Mouse (Mus musculus) heart, embryonic 14.5 days (tissue): ENCODE results near the gene Rps6. TPM values are rescaled to one million over a fixed set of nuclear protein-coding genes. Genes with fewer than 3 reads are reported as not detected.

ENCODE experiments used
- ATAC-seq: fragments of 200-750 bp; cut with Nextera tagmentation; 2 replicates; pipeline ENCODE4 v1.8.0; 2017; ENCODE audit warnings: low read depth, moderate TSS enrichment; ENCODE audit not compliant: insufficient number of reproducible peaks, insufficient read depth, low FRiP score
- H3K27ac ChIP-seq, 2 experiments: fragments of 200-500 bp in 1 of 2; fragments of 300-500 bp in 1 of 2; sonication (generic) in 1 of 2; replicated peaks in 1 of 2; 2 replicates each; pipeline ENCODE4 v1.5.1; 2012 to 2014; ENCODE audit warnings: low read depth in 2 of 2, low read length in 2 of 2, control low read depth in 1 of 2, mild to moderate bottlenecking in 1 of 2, mixed read lengths in 1 of 2; ENCODE audit not compliant: control insufficient read depth in 1 of 2, insufficient read depth in 1 of 2
- H3K27me3 ChIP-seq: fragments of 300-500 bp; sonication (generic); 2 replicates; pipeline ENCODE4 v1.6.1; 2014; ENCODE audit warnings: mild to moderate bottlenecking, low read length, control low read depth; ENCODE audit not compliant: control insufficient read depth, insufficient read depth
- H3K36me3 ChIP-seq: fragments of 300-500 bp; sonication (generic); 2 replicates; pipeline ENCODE4 v1.6.1; 2014; ENCODE audit warnings: mild to moderate bottlenecking, control low read depth, low read length, mixed read lengths; ENCODE audit not compliant: control insufficient read depth, insufficient read depth
- H3K4me1 ChIP-seq, 2 experiments: fragments of 200-500 bp in 1 of 2; fragments of 300-500 bp in 1 of 2; sonication (generic) in 1 of 2; 2 replicates each; pipeline ENCODE4 v1.6.1; 2012 to 2014; ENCODE audit warnings: low read length in 2 of 2, control low read depth in 1 of 2, mixed read lengths in 1 of 2; ENCODE audit not compliant: control insufficient read depth in 2 of 2, insufficient read depth in 2 of 2
- H3K4me2 ChIP-seq: fragments of 300-500 bp; sonication (generic); 2 replicates; pipeline ENCODE4 v1.6.1; 2014; ENCODE audit warnings: mild to moderate bottlenecking, low read length
- H3K4me3 ChIP-seq, 2 experiments: fragments of 200-500 bp in 1 of 2; fragments of 300-500 bp in 1 of 2; sonication (generic) in 1 of 2; 2 replicates each; pipeline ENCODE4 v1.5.1; 2012 to 2014; ENCODE audit warnings: low read length in 2 of 2, mild to moderate bottlenecking in 2 of 2, control low read depth in 1 of 2, low read depth in 1 of 2, moderate library complexity in 1 of 2; ENCODE audit not compliant: control insufficient read depth in 1 of 2, insufficient read depth in 1 of 2
- H3K9ac ChIP-seq: fragments of 300-500 bp; sonication (generic); 2 replicates; pipeline ENCODE4 v1.6.1; 2014; ENCODE audit warnings: mild to moderate bottlenecking, low read length
- H3K9me3 ChIP-seq: fragments of 300-500 bp; sonication (generic); 2 replicates; pipeline ENCODE4 v1.6.1; 2016; ENCODE audit warnings: low read length, control low read depth; ENCODE audit not compliant: control insufficient read depth
- WGBS: fragments of 180-500 bp; shearing (Covaris S2); extraction: QIAGEN DNeasy Blood & Tissue Kit; methylation state at CpG from one replicate; pipeline ENCODE4 v1.1.7; 2014; 5-methylcytosine and 5-hydroxymethylcytosine counted together
- polyA plus RNA-seq: library from polyadenylated mRNA; unstranded; fragments of >200 nt; fragmentation: Nextera tagmentation; extraction: Ambion mirVana; gene quantifications from 2 replicates; pipeline ENCODE4 v1.2.1, GENCODE M21; 2014

Gene Rps6
- polyA plus RNA-seq, 1 experiment from 2014 or later: 531 TPM

- no peaks in the 10 kb centered on the region for H3K9me3 ChIP-seq
- no peaks in the 10 kb centered on the region for H3K27me3 ChIP-seq
- peak overlapping the region; percentile 36 to 41 for H3K4me3 ChIP-seq
- peaks cover 3 to 11% of the 10 kb centered on the region in 2 experiments; a peak in 3 of 4 replicates for H3K4me1 ChIP-seq
- peak overlapping the region; percentile 79 to 86 for H3K27ac ChIP-seq
- peak overlapping the region; percentile 67 for H3K4me2 ChIP-seq
- H3K9ac ChIP-seq: peak overlapping the region; percentile 36
- peak; percentile 68 for ATAC-seq
- H3K36me3 ChIP-seq: peaks cover 16% of the 10 kb centered on the region
- 2% methylated on average over 18 of the region's 18 CpGs for WGBS
Observed at GRCm38 (mm10) chr4:86886160-86886878, 29.1 kb upstream of the Rps6 start.

GRCm38 (mm10) chr4:86885790-86886159 lies 28.6 kb upstream of the Rps6 start:
- H3K27me3 ChIP-seq: no peaks in the 10 kb centered on the region
- H3K4me1 ChIP-seq: peaks cover 3 to 11% of the 10 kb centered on the region in 2 experiments; a peak in 3 of 4 replicates
- ATAC-seq: peak; percentile 51; the same call in 1 of the 2 replicates
- H3K27ac ChIP-seq: peak overlapping the region; percentile 79 to 86
- peak overlapping the region; percentile 67 for H3K4me2 ChIP-seq
- 20% methylated on average over 12 of the region's 12 CpGs for WGBS
- peak overlapping the region; percentile 36 to 41 for H3K4me3 ChIP-seq
- peaks cover 16% of the 10 kb centered on the region for H3K36me3 ChIP-seq
- H3K9me3 ChIP-seq: no peaks in the 10 kb centered on the region
- H3K9ac ChIP-seq: peak overlapping the region; percentile 36

GRCm38 (mm10) chr4:86884945-86885344 lies 27.7 kb upstream of the Rps6 start:
- peaks cover 6 to 11% of the 10 kb centered on the region in 2 experiments; a peak in 3 of 4 replicates for H3K4me1 ChIP-seq
- no peak overlapping the region for H3K9ac ChIP-seq
- peaks cover 16% of the 10 kb centered on the region for H3K36me3 ChIP-seq
- no peak overlapping the region for H3K27ac ChIP-seq
- H3K9me3 ChIP-seq: no peaks in the 10 kb centered on the region
- no peak overlapping the region for H3K4me2 ChIP-seq
- no peaks in the 10 kb centered on the region for H3K27me3 ChIP-seq
- no peak overlapping the region for H3K4me3 ChIP-seq
- no peak for ATAC-seq
- WGBS: 57% methylated on average over 4 of the region's 4 CpGs

GRCm38 (mm10) chr4:86882413-86882812 lies 25.2 kb upstream of the Rps6 start:
- H3K36me3 ChIP-seq: peaks cover 5% of the 10 kb centered on the region; the same call in 1 of the 2 replicates
- no peaks in the 10 kb centered on the region for H3K9me3 ChIP-seq
- 45% methylated on average over 2 of the region's 2 CpGs for WGBS
- peaks cover 6 to 11% of the 10 kb centered on the region in 2 experiments; a peak in 3 of 4 replicates for H3K4me1 ChIP-seq
- no peak for ATAC-seq
- no peaks in the 10 kb centered on the region for H3K27me3 ChIP-seq
- H3K9ac ChIP-seq: no peak overlapping the region
- no peak overlapping the region for H3K4me3 ChIP-seq
- no peak overlapping the region for H3K4me2 ChIP-seq
- peak overlapping the region in 1 of 2 experiments; percentile 33; a peak in 1 of 4 replicates for H3K27ac ChIP-seq

GRCm38 (mm10) chr4:86881178-86881577 lies 24.0 kb upstream of the Rps6 start:
- Histone ChIP-seq H3K4me1 (peaks cover 3 to 6% of the 10 kb centered on the region in 2 experiments; a peak in 2 of 4 replicates), H3K9me3 (no peaks in the 10 kb centered on the region), H3K4me3 (no peak overlapping the region), H3K9ac (no peak overlapping the region), H3K36me3 (no peaks in the 10 kb centered on the region), H3K4me2 (no peak overlapping the region), H3K27ac (no peak overlapping the region; a peak in 1 of 4 replicates), H3K27me3 (peaks cover under 1% of the 10 kb centered on the region; the same call in 1 of the 2 replicates)
- 85% methylated on average over 4 of the region's 4 CpGs for WGBS
- ATAC-seq: no peak

- Histone ChIP-seq H3K9me3 (no peaks in the 10 kb centered on the region), H3K4me2 (no peak overlapping the region), H3K4me1 (peaks cover 0 to 3% of the 10 kb centered on the region in 2 experiments; a peak in 2 of 4 replicates), H3K27ac (peak overlapping the region in 1 of 2 experiments; percentile 57; a peak in 1 of 4 replicates), H3K9ac (no peak overlapping the region), H3K36me3 (no peaks in the 10 kb centered on the region), H3K27me3 (peaks cover 3% of the 10 kb centered on the region; the same call in 1 of the 2 replicates), H3K4me3 (no peak overlapping the region)
- ATAC-seq: no peak
- 52% methylated on average over 2 of the region's 2 CpGs for WGBS
Observed at GRCm38 (mm10) chr4:86879477-86879876, 22.3 kb upstream of the Rps6 start.

- ATAC-seq: peak; percentile 96
- Histone ChIP-seq H3K27ac (peak within 1 kb of the TSS; percentile 29 to 44; a peak in 3 of 4 replicates), H3K4me3 (peak within 1 kb of the TSS; percentile 59 to 73), H3K36me3 (no peaks in the 10 kb centered on the region), H3K27me3 (peaks cover 3% of the 10 kb centered on the region; the same call in 1 of the 2 replicates), H3K9me3 (no peaks in the 10 kb centered on the region), H3K4me1 (no peaks in the 10 kb centered on the region), H3K4me2 (peak within 1 kb of the TSS; percentile 95), H3K9ac (peak within 1 kb of the TSS; percentile 75)
- WGBS: under 1% methylated on average over 59 of the region's 60 CpGs
Observed at GRCm38 (mm10) chr4:86874146-86874847, 17.1 kb upstream of the Rps6 start, which contains the start of gene Acer2. Gene Acer2, plus strand, starts transcription at chr4:86874396.
